Mouse (Mus musculus): ENCODE data around the gene Adap1.

Adap1 gene

GRCm38 (mm10) chr5:139320424-139320823 lies 5.0 kb downstream of the Adap1 start:
- DNase-seq: no peak

DNA sequence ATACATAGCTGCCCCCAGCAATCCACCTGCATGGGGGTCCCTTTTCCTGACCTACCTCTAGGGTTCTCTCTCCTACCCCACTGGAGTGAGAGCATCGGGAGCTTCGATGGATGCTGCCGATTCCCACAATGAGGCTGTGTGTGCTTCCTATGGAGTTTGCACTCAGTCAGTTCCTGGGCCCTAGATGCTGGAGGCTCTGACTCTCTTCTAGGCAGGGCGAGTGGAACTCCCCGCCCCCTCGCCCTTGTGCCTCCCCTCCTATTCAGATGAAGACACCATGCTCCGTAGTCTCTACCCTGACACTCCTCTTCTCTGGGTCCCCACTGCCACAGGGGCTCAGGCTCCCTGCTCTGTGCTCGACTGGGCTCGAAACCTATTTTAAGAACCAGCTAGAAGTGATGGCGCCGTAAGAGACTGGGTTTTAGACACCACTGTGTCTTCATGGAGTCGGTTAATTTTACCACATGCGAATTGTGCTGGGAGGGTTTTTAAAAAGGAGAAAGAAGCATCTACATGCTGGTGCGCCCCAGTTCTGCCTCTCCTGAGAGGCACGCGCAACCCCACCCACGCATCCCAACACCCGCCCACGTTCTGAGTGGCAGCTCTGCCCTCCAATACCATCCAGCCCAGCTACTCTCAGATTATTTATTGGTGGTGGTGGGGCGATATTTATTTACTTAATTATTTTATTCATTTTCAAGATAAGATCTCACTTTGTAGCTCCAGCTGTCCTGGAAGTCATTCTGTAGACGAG lies 7.5 kb downstream of the Adap1 start:
- no peak for DNase-seq

DNA sequence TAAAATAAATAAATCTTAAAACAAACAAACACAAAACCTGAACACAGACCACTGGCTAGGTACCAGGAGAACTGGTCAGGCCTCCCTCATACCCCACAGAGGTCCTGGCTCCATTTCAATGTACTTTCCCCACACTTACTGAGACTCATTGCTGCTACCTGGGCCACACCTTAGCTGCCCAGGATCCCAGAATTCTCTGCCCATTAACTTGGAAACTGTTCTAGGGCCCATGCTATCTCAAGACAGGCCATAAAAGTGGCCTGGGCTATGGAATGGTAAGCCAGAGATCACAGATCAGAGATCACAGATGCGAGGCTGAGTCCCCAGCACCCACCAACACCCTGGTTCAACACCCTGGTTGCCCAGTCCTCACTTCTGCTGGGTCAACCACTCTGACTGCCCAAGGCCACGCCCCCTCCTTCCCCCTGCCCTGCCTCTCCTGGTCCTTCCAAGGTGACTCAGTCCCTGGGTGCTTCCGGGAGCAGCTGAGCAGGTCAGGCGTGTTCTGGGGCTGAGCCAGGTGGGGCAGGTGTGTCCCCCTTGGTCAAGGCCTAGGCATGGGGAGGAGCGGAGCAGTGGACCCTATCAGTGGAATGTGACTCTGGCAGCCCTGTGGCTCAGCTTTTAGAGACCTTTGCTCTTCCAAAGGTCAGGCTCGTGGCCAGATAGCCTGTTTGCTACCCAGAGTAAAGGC lies 8.3 kb downstream of the Adap1 start:
- peak; percentile 59 for DNase-seq

DNA sequence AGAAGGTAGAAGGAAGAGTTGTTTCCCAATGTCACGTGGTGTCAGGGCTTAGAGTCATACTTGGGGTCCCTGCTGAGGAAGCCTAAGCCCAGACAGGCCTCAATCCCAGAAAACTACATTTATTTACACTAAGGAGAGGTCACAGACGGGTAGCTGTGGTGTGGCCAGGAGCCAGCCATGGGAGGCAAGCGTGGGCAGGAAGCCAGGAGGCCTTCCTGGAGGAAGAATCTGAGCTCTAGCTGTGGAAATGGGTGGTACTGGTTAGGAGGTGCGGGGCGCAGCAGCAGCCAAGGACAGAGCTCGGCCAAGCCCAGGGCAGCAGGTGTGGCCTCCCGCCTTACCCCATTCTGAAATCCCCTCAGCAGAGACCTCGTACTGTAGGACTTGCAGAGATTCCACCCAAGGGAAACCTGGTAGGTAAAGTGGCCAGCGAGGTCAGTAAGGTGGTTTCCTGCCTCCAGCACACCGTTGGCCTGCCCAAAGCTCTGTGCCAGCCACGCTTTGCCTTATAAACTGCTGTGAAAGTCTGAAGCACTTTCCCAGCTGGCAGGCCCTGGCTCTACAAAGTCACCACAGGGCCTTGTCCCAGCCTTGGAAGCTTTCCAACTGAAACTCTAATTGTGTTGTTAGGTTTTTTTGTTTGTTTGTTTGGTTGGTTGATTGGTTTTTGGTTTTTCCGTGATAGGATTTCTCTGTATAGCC lies 10.3 kb downstream of the Adap1 start:
- no peak for DNase-seq

DNA sequence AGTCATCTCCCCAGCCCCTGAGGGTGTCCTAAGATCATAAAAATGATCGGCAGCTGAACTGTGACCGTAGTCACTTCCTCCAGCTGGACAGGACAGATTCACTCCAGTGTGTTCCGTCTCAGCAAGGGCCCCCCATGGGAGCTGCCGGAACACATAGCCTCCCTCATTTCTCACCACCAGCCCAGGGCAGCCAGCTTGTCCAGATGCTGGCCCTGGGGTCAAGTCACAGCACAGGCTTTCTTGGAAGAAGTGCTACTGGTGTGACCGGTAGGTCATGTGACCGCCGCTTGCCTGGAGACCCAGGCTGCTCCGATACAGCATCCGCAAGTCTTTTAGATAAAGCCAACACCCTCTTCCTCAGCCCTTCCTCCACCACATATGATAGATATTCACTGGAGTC lies 11.9 kb downstream of the Adap1 start:
- DNase-seq: no peak

DNA sequence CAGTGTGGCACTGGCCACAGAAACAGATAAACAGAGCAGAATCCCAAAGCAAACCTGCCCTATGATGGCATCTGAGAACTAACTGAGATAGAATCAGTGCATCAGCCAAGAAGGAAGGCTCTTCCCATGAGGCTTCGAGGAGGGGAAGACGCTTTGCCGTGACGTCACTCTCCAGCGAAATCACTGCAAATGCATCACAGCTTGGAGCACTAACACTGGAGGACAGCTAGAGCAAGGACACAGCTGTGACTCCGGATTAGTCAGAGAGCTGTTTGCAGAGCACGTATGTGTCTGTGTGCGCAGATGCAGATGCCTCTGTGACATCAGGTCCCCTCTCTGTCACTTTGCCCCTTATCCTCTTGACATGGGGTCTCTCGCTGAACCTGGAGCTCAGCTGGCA lies 13.6 kb downstream of the Adap1 start:
- no peak for DNase-seq

- DNase-seq: no peak
These were observed 14.9 kb downstream of the Adap1 start for GRCm38 (mm10) chr5:139310477-139310876.

DNA sequence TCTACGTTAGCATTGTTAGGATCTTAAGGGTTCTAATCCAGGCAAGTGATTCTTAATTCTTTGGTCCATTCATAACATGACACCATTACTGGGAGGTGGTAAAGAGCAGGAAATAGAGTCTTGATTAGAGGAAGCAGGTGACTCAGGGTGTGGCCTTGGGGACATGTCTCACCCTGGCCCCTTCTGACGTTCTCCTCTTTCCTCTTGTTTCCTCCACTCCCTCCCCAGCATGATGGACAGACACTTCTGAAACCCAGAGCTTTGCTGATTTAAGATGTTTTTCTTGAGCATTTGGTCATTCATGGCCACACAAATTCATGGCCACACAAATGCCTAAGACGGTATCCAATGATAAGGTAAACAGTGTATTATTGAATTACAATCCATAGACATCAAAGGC lies 15.5 kb downstream of the Adap1 start:
- no peak for DNase-seq

- no peak for DNase-seq
These were observed 21.8 kb downstream of the Adap1 start for GRCm38 (mm10) chr5:139303646-139304061.

- DNase-seq: no peak
These were observed 23.3 kb downstream of the Adap1 start for GRCm38 (mm10) chr5:139302101-139302500.

GRCm38 (mm10) chr5:139297745-139298144 lies 27.7 kb downstream of the Adap1 start:
- DNase-seq: no peak

DNA sequence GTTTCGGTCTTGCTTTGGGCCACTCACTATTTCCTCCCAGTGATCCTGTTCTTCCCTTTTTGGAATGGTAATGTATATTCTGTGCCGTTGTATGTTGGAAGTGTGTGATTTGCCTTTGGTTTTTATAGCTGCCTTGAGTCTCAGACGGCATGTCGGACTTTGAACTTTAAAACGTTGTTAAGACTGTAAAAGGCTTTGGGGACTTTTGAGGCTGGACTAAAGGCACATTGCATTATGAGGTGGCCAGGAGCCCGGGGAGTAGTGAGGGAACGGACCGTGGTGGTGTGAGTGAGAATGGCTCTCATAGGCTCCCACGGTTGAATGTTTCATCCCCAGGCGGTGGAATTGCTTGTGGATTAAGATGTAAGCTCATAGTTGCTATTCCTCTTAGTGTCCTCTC lies 28.3 kb downstream of the Adap1 start:
- DNase-seq: no peak

DNA sequence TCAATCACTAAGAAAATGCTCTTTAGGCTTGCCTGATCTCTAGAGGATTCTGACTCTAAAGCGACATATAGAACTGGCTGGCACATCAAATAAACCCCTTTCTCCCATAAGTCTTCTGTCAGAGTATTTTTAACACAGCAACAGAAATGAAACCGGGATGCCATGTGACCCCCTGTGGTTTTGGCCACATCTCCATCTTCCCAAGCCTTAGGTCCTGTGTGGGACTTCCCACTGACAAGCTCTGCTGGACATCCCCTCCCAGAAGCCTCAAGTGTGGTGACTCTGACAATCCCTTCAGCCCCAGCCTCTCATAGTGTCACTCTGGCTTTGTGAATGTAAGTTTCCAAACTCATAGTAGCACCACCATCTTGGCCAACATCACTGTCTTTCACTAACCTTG lies 31.3 kb downstream of the Adap1 start:
- DNase-seq: no peak

GRCm38 (mm10) chr5:139291811-139292560 lies 33.4 kb downstream of the Adap1 start:
- DNase-seq: no peak

DNA sequence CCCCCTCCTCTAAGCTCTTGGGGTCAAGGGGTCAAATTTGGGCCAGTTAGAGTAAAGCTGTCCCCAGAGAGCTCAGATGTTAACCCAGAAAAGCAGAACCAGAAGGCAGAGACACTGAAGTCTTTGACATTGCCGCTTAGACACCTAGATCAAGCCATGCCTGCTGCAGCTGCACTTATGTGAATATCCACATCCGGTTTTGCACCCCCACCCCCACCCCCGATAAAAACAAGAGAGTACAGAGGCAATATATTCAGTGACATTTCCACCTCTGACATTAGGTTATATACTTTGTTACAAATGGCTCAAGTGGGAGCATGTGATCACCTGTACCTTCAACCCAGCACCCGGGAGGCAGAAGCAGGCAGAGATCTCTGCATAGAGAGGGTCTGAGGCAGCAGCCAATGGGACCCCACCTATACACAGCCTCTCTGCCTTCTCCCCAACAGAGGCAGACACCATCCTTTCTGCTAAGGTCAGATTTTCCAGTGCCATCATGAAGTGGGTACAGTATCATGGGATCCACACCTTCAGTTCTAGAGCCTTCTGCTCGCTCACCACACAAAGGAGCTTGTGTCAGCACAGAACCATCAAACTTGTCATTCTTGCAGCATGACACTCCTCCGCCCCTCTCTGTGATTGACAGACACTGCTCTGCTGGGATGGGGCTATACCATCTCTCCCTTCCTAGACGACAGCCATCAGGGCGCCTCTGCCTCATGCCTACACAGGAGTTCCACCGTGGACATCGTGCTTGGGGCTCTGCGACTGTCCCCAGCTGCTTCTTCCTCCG lies 34.8 kb downstream of the Adap1 start:
- DNase-seq: no peak

DNA sequence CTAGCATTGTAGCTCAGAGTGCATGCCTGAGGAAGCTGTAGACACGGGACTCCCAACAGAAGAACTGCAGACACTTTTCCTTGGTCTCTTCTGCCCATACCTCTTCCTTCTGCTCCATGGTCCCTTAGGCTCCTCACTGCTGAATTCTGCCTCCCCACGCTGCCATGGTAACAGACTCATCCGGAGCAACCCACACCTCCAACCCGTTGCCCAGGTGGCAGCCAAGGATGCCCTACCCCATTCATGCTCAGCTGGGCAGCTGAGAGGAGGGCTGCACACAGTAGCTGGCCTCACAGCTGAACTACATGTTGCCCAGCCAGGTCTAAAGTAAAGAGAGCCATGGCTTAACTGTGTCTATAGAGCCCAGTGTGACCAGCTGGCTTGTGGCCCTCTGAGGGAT lies 36.8 kb downstream of the Adap1 start:
- no peak for DNase-seq

DNA sequence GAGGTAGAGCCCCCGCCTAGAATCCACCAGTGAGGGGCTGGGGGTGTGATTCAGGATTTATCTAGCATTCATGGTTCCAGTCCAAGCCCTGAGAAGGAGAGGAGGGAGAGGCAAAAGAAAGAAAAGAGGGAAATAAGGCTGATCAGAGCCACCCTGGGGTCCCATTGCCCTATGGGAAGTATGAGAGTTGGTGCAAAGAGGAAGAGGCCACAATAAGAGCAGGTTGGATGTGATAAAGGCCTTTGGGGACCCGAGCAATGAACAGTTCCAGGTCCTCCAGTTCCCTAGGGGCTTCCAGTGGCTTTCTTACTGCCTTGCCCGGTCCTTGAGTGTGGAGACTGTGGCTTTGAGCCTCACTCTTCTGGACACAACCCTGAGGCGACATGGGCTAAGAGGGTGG lies 37.6 kb downstream of the Adap1 start:
- no peak for DNase-seq

- peak; percentile 42 for DNase-seq
These were observed 38.3 kb downstream of the Adap1 start for GRCm38 (mm10) chr5:139287099-139287498.

GRCm38 (mm10) chr5:139286142-139286941 lies 39.1 kb downstream of the Adap1 start:
- DNase-seq: peak; percentile 50

- DNase-seq: no peak
These were observed 39.9 kb downstream of the Adap1 start for GRCm38 (mm10) chr5:139285383-139286067.

All from lung, postnatal 36 days (tissue).